Mouse (Mus musculus): ENCODE measurements at regions not wholly inside any gene's neighbourhood (a gene's known extent, or its start where the extent isn't known, plus 50 kb on each side); places are given as distances from the start of the nearest gene placed in this dataset.
A peak's percentile ranks its signal among the peaks of the same experiment; 100 is the strongest.
"Not testable (repeated sequence)": the region's sequence is repeated elsewhere in the genome, so short reads cannot be mapped to it uniquely, and the experiment has no call there.

GRCm38 (mm10) chr8:126776605-126777469 is 168.8 kb downstream of the Tomm20 start:
- no peak for DNase-seq (ENCODE audit: low spot score)

- no peak for DNase-seq (ENCODE audit: low spot score)
These were observed 170.3 kb downstream of the Tomm20 start for GRCm38 (mm10) chr8:126775334-126775733.

- peak; percentile 64 for DNase-seq (ENCODE audit: low spot score)
These were observed 170.8 kb downstream of the Tomm20 start for GRCm38 (mm10) chr8:126774816-126775215.

GRCm38 (mm10) chr8:126772748-126773147 is 172.9 kb downstream of the Tomm20 start:
- DNase-seq (ENCODE audit: low spot score): no peak

GRCm38 (mm10) chr8:126772194-126772593 is 173.4 kb downstream of the Tomm20 start:
- no peak for DNase-seq (ENCODE audit: low spot score)

- DNase-seq (ENCODE audit: low spot score): not testable (repeated sequence)
These were observed 175.3 kb downstream of the Tomm20 start for GRCm38 (mm10) chr8:126770374-126770773.

- no peak for DNase-seq (ENCODE audit: low spot score)
These were observed 174.4 kb upstream of the Irf2bp2 start for GRCm38 (mm10) chr8:126768142-126768541.

GRCm38 (mm10) chr8:126767341-126767740 is 173.6 kb upstream of the Irf2bp2 start:
- no peak for DNase-seq (ENCODE audit: low spot score)

GRCm38 (mm10) chr8:126765693-126766238 is 172.0 kb upstream of the Irf2bp2 start:
- peak; percentile 26 for DNase-seq (ENCODE audit: low spot score)

GRCm38 (mm10) chr8:126763600-126763999 is 169.8 kb upstream of the Irf2bp2 start:
- DNase-seq (ENCODE audit: low spot score): no peak

- no peak for DNase-seq (ENCODE audit: low spot score)
These were observed 165.9 kb upstream of the Irf2bp2 start for GRCm38 (mm10) chr8:126759711-126760110.

- DNase-seq (ENCODE audit: low spot score): no peak
These were observed 165.2 kb upstream of the Irf2bp2 start for GRCm38 (mm10) chr8:126758951-126759350.

- no peak for DNase-seq (ENCODE audit: low spot score)
These were observed 164.4 kb upstream of the Irf2bp2 start for GRCm38 (mm10) chr8:126757951-126758757.

GRCm38 (mm10) chr8:126756300-126757097 is 162.7 kb upstream of the Irf2bp2 start:
- no peak for DNase-seq (ENCODE audit: low spot score)

GRCm38 (mm10) chr8:126755669-126756068 is 161.9 kb upstream of the Irf2bp2 start:
- no peak for DNase-seq (ENCODE audit: low spot score)

GRCm38 (mm10) chr8:126754361-126754809 is 160.6 kb upstream of the Irf2bp2 start:
- DNase-seq (ENCODE audit: low spot score): no peak

GRCm38 (mm10) chr8:126753059-126753855 is 159.5 kb upstream of the Irf2bp2 start:
- DNase-seq (ENCODE audit: low spot score): no peak

GRCm38 (mm10) chr8:126751416-126752140 is 157.8 kb upstream of the Irf2bp2 start:
- no peak for DNase-seq (ENCODE audit: low spot score)

- DNase-seq (ENCODE audit: low spot score): no peak
These were observed 152.4 kb upstream of the Irf2bp2 start for GRCm38 (mm10) chr8:126745992-126746775.

All from yolk sac, embryonic 10.5 days (tissue).